Mouse (Mus musculus) heart, embryonic 13.5 days (tissue): ENCODE data around the gene Fxr2. TPM values are rescaled to one million over a fixed set of nuclear protein-coding genes. Genes with fewer than 3 reads are reported as not detected.
A peak's percentile ranks its signal among the peaks of the same experiment; 100 is the strongest.

Experiments
- microRNA counts: library from miRNA; unstranded; fragments of <30 nt; microRNA quantifications from one replicate; lab custom pipeline; 2016
- microRNA-seq: library from miRNA; unstranded; fragments of <30 nt; microRNA quantifications from one replicate; pipeline ENCODE4, GENCODE M21; 2016
- polyA plus RNA-seq: library from polyadenylated mRNA; unstranded; fragments of >200 nt; fragmentation: Nextera tagmentation; extraction: Ambion mirVana; gene quantifications from 2 replicates; pipeline ENCODE4 v1.2.1, GENCODE M21; 2015

Gene Fxr2
- polyA plus RNA-seq, 1 experiment from 2014 or later: 25.6 TPM

MicroRNAs within 50 kb of the gene (microRNA counts, 519-probe panel; counts per million panel counts)
- microRNA mmu-miR-1934 (lab: Ali Mortazavi, UCI) (209 counts per million, percentile 61 among the panel's probes with 10 or more counts), microRNA mmu-miR-467f (lab: Ali Mortazavi, UCI) (4,281 counts per million, percentile 78 among the panel's probes with 10 or more counts)

Small RNA genes within 50 kb of the gene (microRNA-seq; reads per million reads assigned to microRNA genes)
- gene Mir1934 (3.1 reads per million, percentile 12 among the genes with 10 or more reads in this experiment), gene Mir467f (not detected)

Other genes with a start within 250 kb of the Fxr2 start
- gene Naa38, start 237.5 kb upstream of the Fxr2 start, polyA plus RNA-seq: 135 and 139 TPM in 2 replicates
- gene Cyb5d1, start 237.4 kb upstream of the Fxr2 start, polyA plus RNA-seq: 21.2 and 21.5 TPM in 2 replicates
- 40.0 and 40.5 TPM in 2 replicates for gene Tmem88, start 234.8 kb upstream of the Fxr2 start, polyA plus RNA-seq
- gene Kdm6b, start 219.3 kb upstream of the Fxr2 start, polyA plus RNA-seq: 20.9 and 21.6 TPM in 2 replicates
- 0.07 and 0.28 TPM in 2 replicates for gene Dnah2, start 83.9 kb upstream of the Fxr2 start, polyA plus RNA-seq
- gene Efnb3, start 72.8 kb upstream of the Fxr2 start, polyA plus RNA-seq: 56.2 and 59.9 TPM in 2 replicates
- gene Wrap53, start 52.7 kb upstream of the Fxr2 start, polyA plus RNA-seq: 16.8 TPM in 2 replicates
- 82.6 and 86.5 TPM in 2 replicates for gene Trp53, start 52.6 kb upstream of the Fxr2 start, polyA plus RNA-seq
- 24.5 and 25.0 TPM in 2 replicates for gene Atp1b2, start 27.0 kb upstream of the Fxr2 start, polyA plus RNA-seq
- gene Shbg, start 15.1 kb upstream of the Fxr2 start, polyA plus RNA-seq: 0.23 and 1.7 TPM in 2 replicates
- gene Sat2, start 11.0 kb upstream of the Fxr2 start, polyA plus RNA-seq: 17.5 and 18.1 TPM in 2 replicates
- gene Sox15, start 22.3 kb downstream of the Fxr2 start, polyA plus RNA-seq: not detected in 2 replicates
- 51.3 and 52.0 TPM in 2 replicates for gene Mpdu1, start 29.7 kb downstream of the Fxr2 start, polyA plus RNA-seq
- gene Cd68, start 33.2 kb downstream of the Fxr2 start, polyA plus RNA-seq: 8.8 and 10.5 TPM in 2 replicates
- gene Eif4a1, start 39.4 kb downstream of the Fxr2 start, polyA plus RNA-seq: 372 and 373 TPM in 2 replicates
- gene Senp3, start 49.1 kb downstream of the Fxr2 start, polyA plus RNA-seq: 59.2 and 63.5 TPM in 2 replicates
- 0.23 and 0.38 TPM in 2 replicates for gene Tnfsf13, start 52.8 kb downstream of the Fxr2 start, polyA plus RNA-seq
- gene Tnfsf12, start 62.9 kb downstream of the Fxr2 start, polyA plus RNA-seq: 4.7 and 5.7 TPM in 2 replicates
- 3.3 and 3.4 TPM in 2 replicates for gene Tnfsfm13, start 63.1 kb downstream of the Fxr2 start, polyA plus RNA-seq
- 16.1 and 19.1 TPM in 2 replicates for gene Polr2a, start 125.6 kb downstream of the Fxr2 start, polyA plus RNA-seq
- gene Slc35g3, start 129.0 kb downstream of the Fxr2 start, polyA plus RNA-seq: 0.19 and 0.51 TPM in 2 replicates
- 2.7 and 3.1 TPM in 2 replicates for gene Zbtb4, start 132.9 kb downstream of the Fxr2 start, polyA plus RNA-seq
- 6.8 and 7.9 TPM in 2 replicates for gene Chrnb1, start 163.0 kb downstream of the Fxr2 start, polyA plus RNA-seq
- gene Fgf11, start 168.9 kb downstream of the Fxr2 start, polyA plus RNA-seq: 2.0 and 2.3 TPM in 2 replicates
- gene Tmem102, start 172.6 kb downstream of the Fxr2 start, polyA plus RNA-seq: 1.8 and 1.9 TPM in 2 replicates
- not detected in 2 replicates for gene Gm39566, start 182.3 kb downstream of the Fxr2 start, polyA plus RNA-seq
- gene Spem2, start 185.5 kb downstream of the Fxr2 start, polyA plus RNA-seq: not detected in 2 replicates
- not detected in 2 replicates for gene Spem1, start 189.2 kb downstream of the Fxr2 start, polyA plus RNA-seq
- 2.0 and 2.4 TPM in 2 replicates for gene Nlgn2, start 204.8 kb downstream of the Fxr2 start, polyA plus RNA-seq
- gene Tmem256, start 205.5 kb downstream of the Fxr2 start, polyA plus RNA-seq: 330 and 361 TPM in 2 replicates
- 75.4 and 76.2 TPM in 2 replicates for gene Plscr3, start 213.4 kb downstream of the Fxr2 start, polyA plus RNA-seq
- gene Tnk1, start 225.7 kb downstream of the Fxr2 start, polyA plus RNA-seq: 0.38 and 0.56 TPM in 2 replicates
- gene Tmem95, start 245.0 kb downstream of the Fxr2 start, polyA plus RNA-seq: not detected in 2 replicates
- gene Kctd11, start 248.4 kb downstream of the Fxr2 start, polyA plus RNA-seq: 3.9 TPM in 2 replicates